Mouse (Mus musculus): ENCODE results near the gene Vps53. TPM values are rescaled to one million over a fixed set of nuclear protein-coding genes. Genes with fewer than 3 reads are reported as not detected.

Gene Vps53
- polyA plus RNA-seq, 1 experiment, result 55.8 TPM

DNA sequence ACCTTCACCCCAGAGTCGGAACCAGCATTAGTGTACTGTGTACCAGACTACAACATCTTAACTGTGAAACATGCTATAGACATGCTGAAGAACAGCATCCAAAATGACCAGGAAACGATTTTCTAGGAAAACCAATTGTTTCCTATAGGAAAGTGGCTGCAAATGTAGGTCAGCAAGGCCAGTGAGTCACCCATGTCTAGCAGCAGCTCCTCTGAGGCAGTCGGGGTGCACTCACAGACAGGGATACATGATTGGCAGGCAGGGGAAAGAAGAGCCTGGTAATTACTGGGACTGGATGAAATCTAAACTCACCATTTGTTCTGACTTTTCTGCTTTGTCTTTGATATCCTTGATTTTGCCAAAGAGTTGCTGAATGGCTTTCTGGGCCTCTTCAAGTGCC, 41.5 kb downstream of the Vps53 start:
- no peak for DNase-seq (ENCODE audit: low read depth)
- no peak for TF ChIP-seq CTCF (IDR thresholded peaks at IDR 0.05; ENCODE audit: borderline replicate concordance, extremely low read depth, insufficient read depth, insufficient read length)
- no peak for TF ChIP-seq POLR2A (IDR thresholded peaks at IDR 0.05; ENCODE audit: borderline replicate concordance, extremely low read depth, insufficient read depth, insufficient read length, poor library complexity, severe bottlenecking)

DNA sequence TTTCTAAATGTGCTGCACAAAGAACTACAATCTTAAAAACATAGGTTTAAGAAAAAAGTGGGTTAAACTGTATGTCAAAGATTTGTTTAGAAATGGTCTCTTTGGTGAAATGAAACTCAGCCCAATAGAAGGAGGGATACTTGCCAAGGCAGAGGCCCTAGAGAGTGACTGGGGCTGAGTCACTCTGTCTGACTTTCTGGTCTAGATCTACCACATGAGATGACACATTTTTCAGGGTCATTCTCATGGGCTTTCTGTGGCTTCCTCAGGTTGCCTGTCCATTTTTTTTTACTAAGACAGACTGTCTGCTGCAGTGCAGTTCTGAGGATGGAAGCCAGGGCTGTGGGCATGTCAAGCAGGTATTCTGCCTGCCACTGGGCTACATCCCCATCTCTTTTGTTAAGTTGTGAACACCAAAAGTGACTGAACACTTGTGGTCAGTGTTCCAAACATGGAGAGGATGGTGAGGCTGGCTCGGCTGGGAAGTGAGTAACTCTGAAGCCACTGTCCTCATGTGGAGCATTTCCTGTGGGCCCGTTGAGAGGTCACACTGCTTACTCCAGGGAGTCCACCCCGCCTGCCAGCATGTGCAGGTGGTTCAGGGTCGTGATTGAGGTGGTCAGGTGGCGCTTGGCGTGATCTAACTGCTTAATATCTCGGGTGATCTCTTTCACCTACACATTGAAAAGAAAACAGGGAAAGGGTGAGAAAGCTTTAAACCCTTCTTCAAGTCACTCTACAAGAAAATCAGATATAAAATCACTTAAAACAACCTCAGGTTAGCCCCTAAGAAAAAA, 43.6 kb downstream of the Vps53 start:
- DNase-seq (ENCODE audit: low read depth), result no peak
- TF ChIP-seq POLR2A (IDR thresholded peaks at IDR 0.05; ENCODE audit: borderline replicate concordance, extremely low read depth, insufficient read depth, insufficient read length, poor library complexity, severe bottlenecking), result no peak
- TF ChIP-seq CTCF (IDR thresholded peaks at IDR 0.05; ENCODE audit: borderline replicate concordance, extremely low read depth, insufficient read depth, insufficient read length), result no peak

- TF ChIP-seq CTCF (IDR thresholded peaks at IDR 0.05; ENCODE audit: borderline replicate concordance, extremely low read depth, insufficient read depth, insufficient read length), result no peak
- no peak for TF ChIP-seq POLR2A (IDR thresholded peaks at IDR 0.05; ENCODE audit: borderline replicate concordance, extremely low read depth, insufficient read depth, insufficient read length, poor library complexity, severe bottlenecking)
- no peak for DNase-seq (ENCODE audit: low read depth)
Measured at GRCm38 (mm10) chr11:76130859-76131258, 48.6 kb downstream of the Vps53 start.

DNA sequence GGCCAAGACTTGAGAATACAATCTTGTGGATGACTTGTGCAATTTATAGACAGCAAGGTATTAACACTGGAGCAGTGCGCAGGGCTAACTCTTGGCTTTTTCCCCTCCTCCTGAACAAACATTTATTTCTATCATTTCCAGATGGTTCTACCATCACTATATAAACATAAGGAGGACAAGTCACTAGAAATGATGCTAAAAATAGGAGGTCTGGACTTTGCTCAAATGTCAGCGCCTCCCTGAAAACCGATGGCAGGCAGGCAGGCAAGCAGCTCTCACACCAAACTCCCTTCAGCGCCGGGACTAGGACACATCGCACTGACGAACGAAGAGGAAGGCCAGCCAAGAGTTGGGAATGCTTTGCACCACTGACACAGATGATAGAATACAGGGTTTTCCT, 54.1 kb downstream of the Vps53 start:
- no peak for DNase-seq (ENCODE audit: low read depth)

DNA sequence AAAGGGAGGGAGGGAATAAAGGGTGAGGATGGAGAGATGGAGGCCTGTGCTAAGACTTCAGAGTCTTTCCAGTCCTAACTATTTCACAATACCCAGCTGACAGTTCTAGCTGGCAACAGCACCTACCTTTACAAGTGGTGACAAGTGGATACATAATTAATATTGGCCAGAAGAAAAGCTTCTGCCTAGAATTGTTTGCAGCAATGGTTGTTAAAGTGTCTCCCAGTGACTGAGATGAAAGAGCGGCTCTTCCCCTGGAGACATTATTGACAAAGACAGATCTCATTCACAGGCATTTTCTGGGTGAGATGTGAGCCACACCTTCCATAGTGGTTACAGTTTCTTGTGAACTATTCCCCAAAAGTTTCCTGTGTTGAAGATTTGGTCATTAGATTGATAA, 55.9 kb downstream of the Vps53 start:
- TF ChIP-seq POLR2A (IDR thresholded peaks at IDR 0.05; ENCODE audit: borderline replicate concordance, extremely low read depth, insufficient read depth, insufficient read length, poor library complexity, severe bottlenecking), result no peak
- TF ChIP-seq CTCF (IDR thresholded peaks at IDR 0.05; ENCODE audit: borderline replicate concordance, extremely low read depth, insufficient read depth, insufficient read length), result no peak
- DNase-seq (ENCODE audit: low read depth), result no peak

More for the DNA sequence above, 54.1 kb downstream of the Vps53 start:
- no peak for TF ChIP-seq CTCF (IDR thresholded peaks at IDR 0.05; ENCODE audit: borderline replicate concordance, extremely low read depth, insufficient read depth, insufficient read length)
- no peak for TF ChIP-seq POLR2A (IDR thresholded peaks at IDR 0.05; ENCODE audit: borderline replicate concordance, extremely low read depth, insufficient read depth, insufficient read length, poor library complexity, severe bottlenecking)

DNA sequence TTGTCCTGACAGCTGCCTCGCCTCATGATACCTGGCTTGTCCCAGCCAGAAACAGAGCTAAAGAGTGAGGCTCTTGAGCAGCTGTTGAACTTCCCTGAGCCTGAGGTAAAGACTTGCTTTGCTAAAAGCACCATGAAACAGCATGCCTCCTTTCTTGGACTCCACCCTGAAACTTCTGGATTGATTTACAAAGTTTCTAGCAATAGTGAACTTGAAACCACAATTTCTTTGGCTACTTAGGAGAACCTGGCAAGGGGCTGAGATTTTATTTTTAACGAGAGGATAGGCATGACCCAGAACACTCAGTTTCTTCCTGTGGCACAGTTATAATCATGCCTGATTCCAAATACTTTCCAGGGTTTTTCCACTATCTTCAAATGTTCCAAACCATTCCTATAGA, 56.9 kb downstream of the Vps53 start:
- no peak for DNase-seq (ENCODE audit: low read depth)
- TF ChIP-seq CTCF (IDR thresholded peaks at IDR 0.05; ENCODE audit: borderline replicate concordance, extremely low read depth, insufficient read depth, insufficient read length) (no peak), POLR2A (IDR thresholded peaks at IDR 0.05; ENCODE audit: borderline replicate concordance, extremely low read depth, insufficient read depth, insufficient read length, poor library complexity, severe bottlenecking) (no peak)

DNA sequence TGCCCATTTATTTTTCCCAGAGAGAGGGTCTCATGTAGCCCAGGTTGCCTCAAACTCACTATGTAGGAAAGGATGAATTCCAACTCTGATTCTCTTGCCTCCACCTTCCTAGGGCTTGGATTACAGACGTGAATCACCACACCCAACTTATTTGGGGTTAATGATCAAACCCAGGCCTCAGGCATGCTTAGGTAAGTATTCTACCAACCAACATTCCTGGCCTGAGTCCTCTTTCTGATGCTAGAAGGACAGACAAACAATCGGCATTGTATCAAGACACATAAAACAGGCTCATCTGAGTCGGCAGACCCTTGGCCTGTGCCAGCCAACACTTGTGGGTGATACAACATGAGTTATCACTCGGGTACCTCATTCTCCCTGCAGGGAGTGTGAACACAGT, 58.4 kb downstream of the Vps53 start:
- no peak for DNase-seq (ENCODE audit: low read depth)
- TF ChIP-seq POLR2A (IDR thresholded peaks at IDR 0.05; ENCODE audit: borderline replicate concordance, extremely low read depth, insufficient read depth, insufficient read length, poor library complexity, severe bottlenecking) (no peak), CTCF (IDR thresholded peaks at IDR 0.05; ENCODE audit: borderline replicate concordance, extremely low read depth, insufficient read depth, insufficient read length) (no peak)

GRCm38 (mm10) chr11:76120407-76120901, 59.0 kb downstream of the Vps53 start:
- TF ChIP-seq CTCF (IDR thresholded peaks at IDR 0.05; ENCODE audit: borderline replicate concordance, extremely low read depth, insufficient read depth, insufficient read length) (no peak), POLR2A (IDR thresholded peaks at IDR 0.05; ENCODE audit: borderline replicate concordance, extremely low read depth, insufficient read depth, insufficient read length, poor library complexity, severe bottlenecking) (no peak)
- no peak for DNase-seq (ENCODE audit: low read depth)

DNA sequence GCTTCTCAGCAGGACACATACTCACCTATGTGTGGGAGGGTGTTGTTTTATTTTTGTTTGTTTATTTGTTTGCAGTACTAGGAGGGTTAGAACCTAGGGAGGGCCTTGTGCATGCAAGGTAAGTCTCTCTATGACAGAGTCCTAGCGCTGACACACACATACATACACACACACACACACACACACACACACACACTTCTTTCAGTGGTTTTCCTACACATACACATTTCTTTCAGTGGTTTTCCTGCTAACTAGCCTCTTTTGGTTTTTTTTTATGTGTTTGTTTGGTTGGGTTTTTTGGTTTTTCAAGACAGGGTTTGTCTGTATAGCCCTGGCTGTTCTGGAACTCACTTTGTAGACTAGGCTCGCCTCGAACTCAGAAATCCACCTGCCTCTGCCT, 69.0 kb downstream of the Vps53 start:
- no peak for DNase-seq (ENCODE audit: low read depth)
- no peak for TF ChIP-seq POLR2A (IDR thresholded peaks at IDR 0.05; ENCODE audit: borderline replicate concordance, extremely low read depth, insufficient read depth, insufficient read length, poor library complexity, severe bottlenecking)
- TF ChIP-seq CTCF (IDR thresholded peaks at IDR 0.05; ENCODE audit: borderline replicate concordance, extremely low read depth, insufficient read depth, insufficient read length), result no peak

GRCm38 (mm10) chr11:76106551-76107496, 72.6 kb downstream of the Vps53 start:
- TF ChIP-seq POLR2A (IDR thresholded peaks at IDR 0.05; ENCODE audit: borderline replicate concordance, extremely low read depth, insufficient read depth, insufficient read length, poor library complexity, severe bottlenecking), result no peak
- TF ChIP-seq CTCF (IDR thresholded peaks at IDR 0.05; ENCODE audit: borderline replicate concordance, extremely low read depth, insufficient read depth, insufficient read length), result no peak
- no peak for DNase-seq (ENCODE audit: low read depth)

DNA sequence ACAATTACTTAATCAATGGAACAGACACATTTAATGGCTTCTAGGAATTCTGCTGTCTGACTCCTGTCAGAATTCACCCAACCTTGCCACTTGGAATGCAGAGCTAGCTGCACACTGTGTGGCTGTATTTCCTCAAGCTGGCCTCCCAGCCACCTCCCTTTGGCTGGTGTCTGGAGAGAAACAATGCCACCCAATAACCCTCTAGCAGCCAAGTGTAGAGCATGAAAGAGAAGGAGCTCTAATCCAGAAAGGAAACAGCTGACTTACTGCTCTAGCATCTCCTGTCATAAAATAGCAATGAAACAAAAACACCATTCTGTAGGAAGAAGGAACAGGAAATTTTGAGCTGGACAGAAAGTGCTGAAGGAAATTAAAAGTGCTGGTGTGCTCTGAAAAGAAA, 78.3 kb downstream of the Vps53 start:
- DNase-seq (ENCODE audit: low read depth), result no peak
- TF ChIP-seq CTCF (IDR thresholded peaks at IDR 0.05; ENCODE audit: borderline replicate concordance, extremely low read depth, insufficient read depth, insufficient read length) (no peak), POLR2A (IDR thresholded peaks at IDR 0.05; ENCODE audit: borderline replicate concordance, extremely low read depth, insufficient read depth, insufficient read length, poor library complexity, severe bottlenecking) (no peak)

Measured in brain, embryonic 14.5 days (tissue).